Mouse (Mus musculus) erythroid progenitor cell, adult 5-6 weeks (primary cell): ENCODE measurements around the gene Sorcs3. TPM values are rescaled to one million over a fixed set of nuclear protein-coding genes. Genes with fewer than 3 reads are reported as not detected.

Source experiments
- ATAC-seq: replicated peaks from 2 replicates; pipeline ENCODE4 v1.8.0; 2016; ENCODE audit warnings: moderate number of reproducible peaks, mild to moderate bottlenecking, moderate TSS enrichment, inconsistent platforms; ENCODE audit not compliant: poor library complexity, low FRiP score, severe bottlenecking
- total RNA-seq, 2 experiments: library from RNA; stranded (forward) in 1 of 2; stranded (reverse) in 1 of 2; fragments of 150-400 nt in 1 of 2; fragments of 186-747, 209-891 nt in 1 of 2; gene quantifications; 2 replicates each; pipeline versions ENCODE4 v1.2.3 to v1.2.4; 2015 to 2017; ENCODE audit warnings: low replicate concordance in 2 of 2

The Sorcs3 gene
- total RNA-seq, 2 experiments from 2014 or later, result 0.30 TPM; not detected in 1

DNA sequence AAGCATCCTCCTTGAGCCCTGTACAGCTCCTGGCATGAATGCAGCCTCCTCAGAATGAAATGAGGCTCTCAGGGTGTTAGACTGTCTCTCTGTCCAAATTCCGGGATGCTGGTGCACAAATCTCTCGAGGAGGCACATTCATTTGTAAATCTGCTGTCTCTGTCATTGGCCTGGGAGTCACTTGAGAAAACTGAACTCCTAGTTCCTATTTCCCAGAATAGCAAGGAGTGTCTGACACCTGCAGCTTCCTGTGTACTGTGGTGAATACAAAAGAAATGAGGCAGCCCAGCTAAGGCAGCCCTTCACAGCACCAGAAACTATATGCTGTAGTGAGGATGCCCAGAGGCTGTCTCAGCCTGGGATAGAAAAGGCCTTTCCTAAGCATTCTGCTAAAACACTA, 444.1 kb downstream of the Sorcs3 start:
- no peak for ATAC-seq

DNA sequence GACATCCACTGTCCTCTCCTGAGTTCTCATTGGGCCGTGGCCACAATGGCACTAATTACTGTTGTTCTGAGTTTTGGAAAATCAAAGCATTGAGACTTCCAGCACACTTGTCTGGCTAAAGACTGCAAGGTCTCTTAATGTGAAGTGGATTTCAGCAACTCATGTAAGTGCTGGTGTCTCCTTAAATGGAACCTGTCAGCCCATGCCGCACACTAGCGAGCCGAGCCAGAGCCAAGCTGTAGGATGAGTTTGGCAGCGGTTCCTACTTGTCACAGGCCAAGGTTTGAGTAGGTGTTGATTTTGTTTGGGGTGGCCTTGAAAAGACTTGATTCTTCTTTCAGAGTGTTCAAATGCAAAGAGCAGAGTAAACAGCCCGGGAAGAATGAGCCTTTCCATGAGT, 445.8 kb downstream of the Sorcs3 start:
- no peak for ATAC-seq

DNA sequence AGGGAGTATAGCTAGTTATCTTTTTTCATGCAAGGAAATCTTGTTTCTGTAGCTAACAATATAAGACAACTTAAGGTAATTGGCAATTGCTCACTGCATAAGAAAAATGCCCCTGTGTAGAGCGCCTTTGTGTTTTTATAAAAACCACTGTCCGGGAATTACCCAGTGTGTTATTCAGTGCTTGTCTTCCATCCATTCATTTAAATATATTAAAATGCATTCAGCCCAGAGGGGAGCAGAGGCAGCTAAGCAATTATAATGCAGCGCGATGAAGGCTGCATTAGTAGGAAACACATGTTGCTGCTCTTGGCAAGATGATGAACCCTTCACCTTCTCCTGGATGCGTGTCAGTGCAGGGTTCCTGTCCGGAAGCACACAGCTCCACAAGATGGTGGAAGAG, 454.4 kb downstream of the Sorcs3 start:
- ATAC-seq, result no peak

DNA sequence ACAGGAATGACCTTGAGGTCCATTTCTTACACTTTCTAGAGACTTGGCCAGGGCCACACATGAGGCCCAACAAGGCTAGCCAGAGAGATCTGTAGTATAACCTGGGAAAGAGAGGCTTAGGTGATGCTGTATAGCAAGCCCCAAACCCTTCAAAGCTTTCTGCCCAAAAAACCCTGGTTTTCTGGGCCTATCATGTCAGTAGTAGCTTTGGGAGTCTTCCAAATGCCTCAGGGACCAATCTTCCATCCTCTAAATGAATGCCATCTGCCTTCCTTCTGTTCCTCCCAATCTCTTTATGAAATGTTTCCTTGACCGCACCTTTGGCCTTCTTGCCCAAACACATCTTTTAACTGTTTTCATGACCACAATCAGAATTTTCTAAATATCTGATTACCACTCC, 474.1 kb downstream of the Sorcs3 start:
- ATAC-seq, result no peak

DNA sequence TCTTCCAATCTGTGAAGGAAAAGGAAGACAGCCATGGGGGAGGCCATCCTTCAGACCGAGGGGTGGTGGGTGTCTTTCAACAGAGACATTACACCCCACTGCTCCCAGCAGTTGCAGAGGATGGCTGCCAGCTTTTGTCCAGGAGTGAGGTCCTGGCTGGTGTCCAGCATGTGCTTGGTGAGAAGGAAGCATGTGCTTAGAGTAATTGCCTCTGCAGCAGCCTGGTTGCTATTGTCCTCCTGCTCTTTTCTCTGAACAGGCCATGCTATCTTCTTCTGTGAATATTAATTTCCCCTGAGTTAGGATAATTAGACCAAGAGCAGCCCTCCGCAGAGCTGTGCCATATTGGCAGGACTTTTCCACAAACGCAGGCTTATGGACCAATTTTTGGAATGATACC, 476.7 kb downstream of the Sorcs3 start:
- no peak for ATAC-seq

DNA sequence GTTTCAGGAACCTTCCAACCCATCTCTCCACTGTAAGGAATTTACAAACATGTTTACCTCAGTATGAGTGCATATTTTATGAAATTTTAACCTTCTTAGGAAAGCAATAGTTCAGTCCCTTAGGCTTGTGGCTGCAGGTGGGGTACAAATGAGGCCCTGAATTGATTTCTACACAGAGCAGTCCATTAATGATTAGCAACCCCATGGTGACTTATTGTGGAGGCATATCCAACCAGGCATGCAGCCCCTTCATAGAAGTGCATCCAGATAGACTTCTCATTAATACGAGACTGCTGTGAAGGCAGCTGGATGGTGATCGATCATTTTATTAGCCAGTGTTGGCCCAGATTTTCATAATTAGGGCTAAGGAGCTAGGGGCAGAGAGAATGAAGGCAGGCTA, 480.5 kb downstream of the Sorcs3 start:
- no peak for ATAC-seq

DNA sequence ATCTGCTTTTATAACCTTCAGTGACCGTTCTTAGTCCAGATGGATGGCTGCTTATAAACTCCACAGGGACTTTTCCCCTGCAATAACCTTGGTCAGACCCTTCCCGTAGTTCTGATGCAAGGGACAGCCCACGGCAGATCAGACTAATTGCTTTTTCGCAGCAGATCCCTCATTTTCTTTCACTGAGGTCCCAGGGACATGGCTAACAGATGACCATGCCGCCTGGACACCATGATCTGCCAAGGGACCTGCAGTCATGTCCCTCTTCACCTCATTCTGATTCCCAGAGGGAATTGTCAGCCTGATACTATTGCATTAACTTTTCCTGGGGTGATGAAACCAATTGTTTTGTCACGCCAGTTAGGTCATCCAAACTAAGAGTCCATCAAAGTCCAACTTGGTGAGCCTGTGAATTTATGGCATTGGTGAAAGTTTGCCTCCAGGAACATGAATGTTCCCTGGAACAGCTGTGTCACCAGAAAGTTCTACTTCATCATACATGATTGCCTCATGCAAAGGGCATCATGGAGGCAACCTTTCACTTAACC, 494.4 kb downstream of the Sorcs3 start:
- no peak for ATAC-seq

DNA sequence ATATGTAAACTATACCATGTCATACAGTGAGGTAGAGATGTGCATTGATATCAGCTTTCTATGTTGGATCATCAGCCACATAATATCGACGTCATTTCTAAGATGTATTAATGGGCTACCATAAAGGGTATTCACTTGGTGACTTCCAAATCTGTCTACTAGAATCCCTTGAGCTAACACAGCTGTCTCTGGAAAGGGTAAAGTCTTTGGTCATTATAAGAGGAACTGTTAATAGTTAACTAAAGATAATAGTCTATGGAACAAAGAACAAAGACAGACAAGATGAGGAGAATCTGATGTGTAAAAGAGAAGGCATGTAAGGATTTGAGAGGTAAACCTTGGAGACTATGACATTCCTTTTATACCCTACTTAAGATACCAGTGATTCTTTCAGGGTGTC, 497.9 kb downstream of the Sorcs3 start:
- ATAC-seq, result no peak

DNA sequence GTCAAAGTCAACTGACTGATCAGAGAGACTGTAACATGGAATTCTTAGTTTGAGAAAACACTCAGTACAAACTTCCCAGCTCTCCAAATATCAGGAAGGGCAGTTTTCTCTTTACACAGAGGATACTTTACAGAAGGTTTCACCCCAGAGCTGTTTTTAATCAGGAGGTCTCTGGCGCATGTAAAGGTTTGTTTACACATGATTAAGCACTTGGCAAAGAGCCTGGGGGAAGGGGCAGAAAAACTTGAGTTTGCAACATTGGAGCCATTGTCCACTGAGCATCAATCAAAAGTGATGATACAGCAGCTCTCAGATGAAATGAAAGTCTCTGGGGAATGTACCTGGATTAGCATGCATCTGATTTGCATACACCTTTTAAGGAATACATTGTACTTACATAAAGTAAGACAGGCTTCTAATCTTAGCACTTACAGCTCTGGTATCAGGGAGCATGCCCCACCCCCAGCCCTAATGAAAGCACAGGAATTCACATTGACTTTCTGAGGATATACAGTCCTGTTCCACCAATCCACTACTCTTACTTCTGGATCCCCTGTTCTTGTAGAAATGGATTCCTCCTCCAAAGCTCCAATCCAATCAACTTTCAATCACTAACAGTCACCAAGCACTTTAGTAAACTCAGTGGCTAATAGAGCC, 500.6 kb downstream of the Sorcs3 start:
- no peak for ATAC-seq

DNA sequence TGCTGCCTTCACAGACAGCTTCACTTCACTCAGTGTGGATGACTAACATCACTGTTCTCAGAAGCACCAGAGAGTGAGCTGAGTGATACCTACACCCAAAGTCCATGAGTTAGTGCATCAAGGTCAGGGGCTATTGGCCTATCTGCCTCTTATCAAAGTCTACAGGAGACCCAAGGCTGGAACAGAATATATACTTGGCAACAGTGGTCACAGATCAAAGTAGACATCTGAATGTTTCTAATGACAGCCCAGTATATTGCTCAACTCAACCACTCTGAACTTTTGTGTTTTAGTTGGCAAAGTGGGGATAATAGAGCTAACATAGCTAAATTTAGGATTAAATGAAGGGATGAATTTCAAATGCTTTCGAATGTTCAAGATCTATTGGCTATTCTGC, 501.1 kb downstream of the Sorcs3 start:
- no peak for ATAC-seq

DNA sequence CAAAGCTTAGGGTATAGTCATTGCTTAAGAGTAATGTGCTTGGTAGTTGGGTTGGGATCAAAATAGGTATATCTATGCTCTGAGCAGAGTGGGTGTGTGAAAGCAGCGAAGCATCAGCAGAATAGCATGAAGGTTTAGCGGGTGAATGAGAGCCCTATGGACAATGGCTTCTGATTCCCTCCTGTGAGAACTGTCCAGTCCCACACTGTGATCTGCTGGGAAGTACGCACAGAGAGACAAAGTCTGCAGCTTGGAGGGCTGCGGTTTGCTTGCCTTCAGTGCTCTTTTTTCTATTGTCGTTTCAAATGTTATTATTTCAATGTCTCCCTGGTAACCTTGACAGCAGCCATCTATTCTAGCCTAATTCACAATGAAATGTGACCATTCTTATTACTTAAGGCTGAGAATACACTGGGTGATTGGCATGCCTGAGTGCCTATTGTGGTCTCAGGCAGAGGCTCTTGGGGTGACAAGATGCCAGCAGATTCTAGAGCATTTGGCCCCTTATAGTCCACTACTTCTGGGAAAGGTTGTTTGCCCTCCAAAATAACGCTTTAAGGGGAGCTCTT, 520.1 kb downstream of the Sorcs3 start:
- ATAC-seq, result no peak

DNA sequence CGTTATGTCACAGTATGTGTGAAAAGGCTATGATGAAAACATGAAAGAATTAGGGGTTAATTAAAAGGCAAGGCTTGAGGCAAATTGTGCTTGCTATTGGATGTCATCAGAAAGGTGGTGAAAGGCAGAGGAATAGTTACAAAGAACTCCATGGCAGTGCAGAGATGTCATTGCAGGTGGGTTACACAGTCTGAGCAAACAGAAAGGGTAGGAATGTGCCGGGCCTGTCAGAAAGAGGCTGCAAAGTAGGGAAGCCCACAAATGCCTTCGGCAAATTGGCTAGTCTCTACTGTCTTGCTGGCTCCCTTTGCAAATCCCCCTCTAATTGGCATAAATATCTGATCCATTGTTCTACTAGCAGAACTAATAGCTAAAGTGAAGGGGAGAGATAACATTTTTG, 521.2 kb downstream of the Sorcs3 start:
- ATAC-seq, result no peak

DNA sequence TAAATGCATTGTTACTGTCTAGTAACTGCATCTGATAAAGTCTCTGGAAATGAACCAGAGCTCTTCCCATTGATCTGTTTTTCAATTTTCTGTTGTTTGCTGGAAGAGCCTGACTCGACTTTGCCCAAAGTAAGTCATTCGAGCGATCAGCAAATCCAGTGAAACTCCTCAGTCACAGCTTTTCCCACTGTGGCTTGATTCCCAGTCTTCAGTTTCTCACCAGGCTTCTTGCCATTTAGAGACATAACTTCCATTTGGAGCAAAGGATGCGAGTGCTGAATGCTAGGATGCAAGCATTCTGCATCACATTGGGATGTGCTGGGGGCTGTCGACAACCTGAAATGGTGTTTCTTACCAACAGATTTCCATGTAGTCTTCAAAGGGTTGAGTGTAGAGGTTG, 521.8 kb downstream of the Sorcs3 start:
- no peak for ATAC-seq

DNA sequence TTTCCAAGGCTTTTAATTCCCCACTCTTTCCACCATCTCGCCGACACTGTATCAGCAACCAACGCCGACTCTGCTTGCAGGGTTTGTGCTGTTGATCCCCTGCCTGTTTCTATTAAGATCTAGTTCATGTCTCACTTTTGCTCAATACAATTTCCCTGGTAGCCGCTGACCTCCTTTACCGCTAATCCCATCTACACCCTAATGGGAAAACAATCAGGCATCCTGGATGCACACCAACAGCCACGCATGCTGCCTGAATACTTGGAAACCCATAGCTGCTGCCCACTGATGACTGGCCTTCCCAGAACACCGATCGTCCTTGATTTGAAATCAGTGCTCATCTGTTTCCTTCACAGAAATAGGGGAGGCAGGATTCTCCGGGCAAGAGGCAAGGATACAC, 525.9 kb downstream of the Sorcs3 start:
- ATAC-seq, result no peak

DNA sequence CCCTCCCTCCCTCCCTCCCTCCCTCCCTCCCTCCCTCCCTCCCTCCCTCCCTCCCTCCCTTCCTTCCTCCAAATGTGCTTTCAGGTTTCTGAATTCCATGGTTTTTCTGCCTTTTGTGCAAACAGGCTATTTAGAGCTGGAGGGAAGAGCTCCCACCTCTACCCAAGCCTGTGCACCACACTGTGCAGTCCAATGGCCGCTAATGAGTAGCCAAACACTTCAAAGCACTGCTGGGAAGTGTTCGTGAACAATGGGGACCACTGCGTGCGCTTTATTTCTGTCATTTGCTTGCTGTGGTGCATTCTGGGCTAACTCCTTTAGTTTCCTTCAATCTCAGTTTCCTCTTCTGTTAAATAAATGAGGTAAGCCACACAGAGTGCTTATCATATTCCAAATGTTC, 528.5 kb downstream of the Sorcs3 start:
- ATAC-seq, result no peak

DNA sequence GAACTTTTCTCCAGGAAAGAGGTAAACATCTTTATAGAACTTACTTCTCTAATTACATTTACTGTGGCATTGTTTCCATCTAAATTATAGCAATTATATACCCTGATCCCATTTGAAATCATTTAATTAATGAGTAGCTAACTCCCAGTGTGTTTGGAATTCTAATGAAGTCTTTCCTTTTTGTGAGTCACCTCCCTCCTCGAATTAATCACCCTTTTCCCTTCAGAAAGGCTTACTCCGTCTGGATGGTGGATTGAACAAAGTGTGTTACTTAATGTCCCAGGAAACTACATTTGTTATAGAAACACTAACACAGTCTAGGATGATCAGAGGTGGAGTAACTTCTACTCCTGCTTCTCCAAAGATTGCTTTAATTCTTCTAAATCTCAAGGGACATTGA, 531.7 kb downstream of the Sorcs3 start:
- ATAC-seq, result no peak

DNA sequence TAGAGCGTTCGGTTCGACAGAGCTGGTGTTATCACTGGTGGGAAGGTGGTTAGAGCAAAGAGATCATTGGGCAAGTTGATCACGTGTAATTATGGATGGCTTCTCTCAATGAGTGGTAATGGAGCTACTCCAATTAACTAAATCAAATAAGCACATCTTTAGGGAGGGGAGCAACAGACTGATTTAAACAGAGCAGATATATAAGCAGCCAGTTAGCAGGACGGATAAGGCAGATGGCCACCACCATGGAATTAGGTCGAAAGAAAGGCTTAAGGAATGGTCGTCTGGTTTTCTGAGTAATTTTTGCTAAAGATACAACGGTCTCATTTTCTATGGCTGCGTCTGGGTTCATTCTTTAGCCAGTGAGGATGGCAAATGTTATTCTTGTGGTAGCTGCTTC, 549.3 kb downstream of the Sorcs3 start:
- no peak for ATAC-seq

DNA sequence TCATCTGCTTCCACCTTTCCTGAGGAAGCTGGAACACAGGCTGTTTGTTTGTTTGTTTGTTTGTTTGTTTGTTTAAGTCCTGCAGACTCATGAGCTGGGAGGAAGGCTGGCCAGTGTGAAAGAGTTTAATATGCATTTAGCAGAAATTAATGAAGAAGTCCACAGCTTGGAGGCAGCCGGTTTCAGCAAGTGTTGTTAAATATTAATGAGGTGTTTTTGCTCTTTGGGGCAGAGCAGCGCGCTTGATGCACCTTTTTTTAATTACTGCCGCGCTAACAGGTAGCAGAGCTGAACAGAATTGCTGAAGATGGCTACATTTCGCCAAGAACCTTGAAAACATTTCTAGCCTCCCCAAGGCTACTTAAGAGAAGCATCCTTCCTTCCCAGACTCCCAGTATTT, 551.0 kb downstream of the Sorcs3 start:
- ATAC-seq, result no peak

DNA sequence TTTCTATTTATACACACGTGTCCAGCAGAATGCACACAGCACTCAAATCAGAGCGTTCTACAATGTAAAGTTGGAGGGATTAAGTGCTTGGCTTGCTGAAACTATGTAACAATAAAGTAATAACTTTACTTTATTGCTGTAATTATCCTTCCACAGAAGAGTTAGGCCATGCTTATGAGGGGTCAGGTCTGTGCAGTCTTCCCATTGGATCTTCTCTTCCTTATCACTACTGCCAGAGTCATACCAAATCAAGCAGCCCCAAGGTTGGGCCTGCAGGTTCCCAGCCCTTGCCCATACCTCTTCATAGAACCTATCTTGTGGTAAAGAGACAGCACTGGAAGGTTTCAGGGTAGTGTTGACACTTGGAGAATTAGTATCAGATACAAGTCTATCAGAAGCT, 560.7 kb downstream of the Sorcs3 start:
- ATAC-seq, result no peak

DNA sequence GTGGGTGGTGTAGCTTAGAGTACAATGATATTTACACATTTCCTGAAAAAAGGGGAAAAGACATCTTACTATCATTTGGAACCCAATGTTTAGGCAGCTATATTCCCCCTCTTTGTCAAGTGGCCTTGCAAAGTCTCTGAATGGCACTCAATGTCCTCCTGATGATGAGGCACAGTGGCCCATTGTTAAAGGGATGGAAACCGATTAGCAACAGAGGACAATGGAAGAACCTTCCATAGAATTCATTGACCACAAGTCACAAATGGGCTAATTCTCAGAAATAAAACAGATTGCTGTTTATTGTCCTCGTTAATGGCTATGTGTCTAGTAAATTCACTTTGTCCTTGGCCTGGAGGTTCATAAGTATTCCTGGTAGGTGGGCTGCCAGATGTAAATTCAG, 565.7 kb downstream of the Sorcs3 start:
- no peak for ATAC-seq

DNA sequence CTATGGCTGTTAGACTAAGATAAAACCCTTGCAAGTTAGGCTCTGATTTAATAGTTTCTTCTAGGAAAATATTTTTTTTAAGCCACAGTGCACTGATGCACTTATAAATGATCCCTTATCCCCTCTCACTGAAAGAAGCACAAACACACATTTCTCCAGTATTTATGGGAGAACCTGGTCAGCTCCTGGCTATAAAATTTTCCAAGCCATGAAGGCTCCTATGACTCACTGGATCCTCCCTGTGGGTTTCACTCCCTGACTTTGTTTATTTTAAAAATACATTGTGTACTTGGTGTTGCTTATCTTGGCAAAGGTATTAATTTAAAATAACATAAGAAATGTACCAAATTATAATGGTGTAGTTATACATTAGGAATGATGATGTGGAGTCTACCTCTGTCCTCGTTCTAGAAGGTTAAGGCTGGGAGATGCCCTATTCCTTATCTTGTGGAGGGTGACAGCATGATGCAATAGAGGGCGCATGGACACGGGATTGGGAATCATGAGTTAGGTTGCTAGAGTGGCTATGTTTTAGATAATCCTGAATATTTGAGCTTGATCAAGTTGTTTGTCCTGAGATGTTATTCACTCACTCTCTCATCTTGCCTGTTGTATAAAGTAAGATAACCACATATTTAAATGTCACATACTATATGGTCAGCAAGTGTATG, 573.4 kb downstream of the Sorcs3 start:
- no peak for ATAC-seq
